Mouse (Mus musculus) gastrocnemius, postnatal 25 days (tissue): ENCODE data around the gene Themis3. TPM values are rescaled to one million over a fixed set of nuclear protein-coding genes. Genes with fewer than 3 reads are reported as not detected.

Experiments
- DNase-seq: peaks from one replicate; pipeline ENCODE4 v3.0.0; 2022
- long read RNA-seq, 2 experiments: library from polyadenylated mRNA; stranded (forward); transcript quantifications; one replicate each; pipeline ENCODE4 v2.0.0; 2021
- total RNA-seq, 2 experiments: library from RNA; stranded (reverse); gene quantifications; 1 replicate in 1 of 2; 2 replicates in 1 of 2; pipeline ENCODE4 v1.2.3; 2021

Gene Themis3
- under 1 TPM in 1 of 2 experiments, not detected in 1; 0.10 TPM for total RNA-seq
- long read RNA-seq, experiment 1: 0 reads
- long read RNA-seq, experiment 2: 0 reads

DNA sequence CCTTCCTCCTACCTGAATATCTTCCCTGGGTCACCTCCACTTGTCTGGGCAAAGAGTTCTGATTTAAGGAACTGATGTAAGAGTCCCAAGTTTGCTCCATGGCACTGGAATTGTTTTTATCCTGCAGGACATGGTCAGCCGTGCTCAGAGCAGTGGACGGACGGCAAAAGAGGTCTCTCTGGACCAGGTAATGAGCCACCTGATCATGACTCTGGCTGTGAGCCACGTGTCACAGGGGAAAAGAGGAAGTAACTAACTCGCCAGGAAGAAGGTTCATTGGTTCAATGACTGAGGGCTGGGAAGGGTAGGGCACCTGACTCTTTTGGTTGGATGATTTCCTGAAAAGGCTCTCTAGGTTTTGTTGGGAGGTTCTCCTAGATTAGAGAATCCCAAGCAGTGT, at the start of gene Themis3:
Gene Themis3 (minus strand): TSS at position 187 of the 400 bp plus-strand sequence.
- DNase-seq: no peak

DNA sequence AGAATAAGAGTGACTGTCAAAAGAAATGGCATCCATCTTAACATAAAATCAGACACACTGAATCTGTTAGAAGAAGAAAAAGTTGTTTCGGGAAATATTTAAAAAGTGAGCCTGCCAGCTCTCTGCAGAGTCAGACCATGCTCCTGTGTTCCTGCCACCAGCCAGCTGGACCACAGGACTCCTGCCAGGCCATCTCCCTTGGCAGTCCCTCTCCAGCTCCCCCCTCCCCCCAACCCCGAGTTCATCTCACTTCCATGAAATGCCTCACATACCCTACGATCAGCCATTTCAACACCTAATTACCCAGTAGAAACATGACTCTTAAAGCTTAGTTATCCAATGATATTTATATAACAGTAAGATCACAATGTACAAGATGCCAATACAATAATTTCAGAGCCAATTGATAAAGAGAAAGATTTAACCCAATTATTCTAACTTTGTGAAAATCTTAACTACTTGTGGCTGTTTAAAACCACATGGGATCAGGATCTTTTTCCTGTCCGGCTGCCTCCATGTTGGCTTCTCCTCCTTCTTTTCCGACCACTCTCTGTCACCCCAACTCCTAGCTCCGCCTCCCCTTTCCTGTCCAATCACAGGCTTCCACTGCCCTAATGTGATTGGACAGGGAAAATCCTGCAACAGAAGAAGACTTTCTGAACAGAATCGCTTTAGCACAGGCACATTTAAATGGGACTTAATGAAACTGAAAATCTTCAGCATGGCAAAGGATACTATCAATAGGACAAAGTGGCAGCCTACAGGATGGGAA, 43.7 kb upstream of the Themis3 start:
- DNase-seq: peak; percentile 23

DNA sequence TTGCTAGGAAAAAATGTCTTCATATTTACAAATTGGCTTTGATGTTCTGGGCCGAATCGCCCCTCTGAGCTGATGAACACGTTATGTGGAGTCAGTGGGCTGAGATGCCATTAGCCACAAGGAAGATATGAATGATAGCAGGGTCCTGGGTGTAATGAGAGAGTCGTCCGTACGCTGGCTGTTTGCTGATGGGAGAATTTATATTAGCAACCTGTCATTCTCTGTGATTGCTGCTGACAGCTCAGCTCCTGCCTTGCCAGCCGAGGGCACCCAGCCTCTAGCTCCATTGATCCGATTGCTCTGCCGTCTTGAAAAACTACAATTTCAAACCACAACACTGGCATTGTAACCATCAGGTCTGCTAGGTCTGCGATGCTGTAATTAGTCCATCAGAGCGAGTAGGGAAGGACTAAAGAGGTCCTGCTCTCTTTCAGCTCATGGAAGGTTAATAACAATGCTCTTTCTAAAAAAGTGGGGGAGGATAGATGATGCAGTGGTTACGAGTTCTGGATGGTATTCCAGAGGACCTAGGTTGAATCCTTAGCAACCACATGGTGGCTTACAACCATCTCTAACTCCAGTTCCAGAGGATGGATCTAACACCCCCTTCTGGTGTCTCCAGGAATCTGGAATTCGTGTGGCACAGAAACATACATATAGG, 25.7 kb upstream of the Themis3 start:
- DNase-seq: no peak

DNA sequence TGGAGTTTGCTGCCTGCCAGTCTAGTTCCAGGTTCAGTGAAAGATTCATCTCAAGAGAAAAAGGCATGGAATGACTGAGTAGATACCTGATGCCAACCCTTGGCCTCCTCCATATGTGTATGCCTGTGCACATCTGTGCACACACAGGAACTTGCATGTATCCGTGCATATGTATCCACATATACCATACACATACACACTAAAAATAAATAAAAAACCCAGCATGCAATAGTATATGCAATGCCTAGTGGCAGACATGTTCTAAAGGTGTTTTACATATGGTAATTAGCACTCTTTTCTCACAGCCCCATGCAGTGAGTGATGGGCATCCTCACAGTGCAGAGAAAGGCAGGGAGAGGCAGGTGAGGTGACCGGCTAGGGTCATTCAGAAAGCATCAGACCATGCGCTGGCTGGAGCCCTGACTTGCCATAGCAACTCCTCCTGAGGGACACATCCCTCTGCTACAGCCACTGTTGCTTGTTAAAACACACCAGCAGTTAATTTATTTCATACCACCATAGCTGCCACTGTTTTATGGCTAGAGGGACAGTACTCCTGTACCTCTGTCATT, 24.9 kb upstream of the Themis3 start:
- DNase-seq: no peak

DNA sequence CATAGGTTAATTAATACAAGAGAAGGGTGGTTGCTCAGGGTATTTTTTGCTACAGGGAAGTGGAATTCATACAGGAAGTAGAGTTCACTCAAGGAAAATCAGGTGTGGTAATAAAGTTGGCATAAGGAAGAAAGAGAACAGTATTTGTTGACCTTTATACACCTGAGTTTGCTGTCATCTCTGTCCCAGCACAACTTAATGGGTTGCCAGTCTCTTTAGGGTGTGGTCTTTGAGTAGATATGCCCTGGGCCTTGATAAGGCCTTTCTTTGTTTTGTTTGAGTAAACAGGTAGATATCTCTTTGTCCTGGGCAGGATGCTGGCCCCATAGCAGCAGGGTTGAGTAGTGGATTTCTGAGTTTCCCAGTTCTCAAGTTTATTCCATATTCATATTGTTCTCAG, 15.6 kb upstream of the Themis3 start:
- DNase-seq: no peak

DNA sequence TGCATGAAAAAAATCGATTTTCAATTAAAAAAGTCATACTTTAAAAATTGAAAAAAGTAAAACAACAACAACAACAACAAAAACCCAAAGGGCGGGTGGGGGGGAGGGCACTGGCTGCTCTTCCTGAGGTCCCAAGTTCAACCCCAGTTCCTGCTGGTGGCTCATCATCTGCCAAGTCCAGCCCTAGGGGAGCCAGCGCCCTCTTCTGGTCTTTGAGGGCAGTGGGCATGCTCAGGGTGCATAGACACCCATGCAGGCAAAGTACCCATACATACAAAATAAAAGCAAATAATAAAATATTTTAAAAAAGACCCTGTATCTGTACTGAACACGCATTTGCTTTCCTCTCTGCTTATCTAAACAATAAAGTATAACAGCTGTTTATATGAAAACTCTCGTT, 10.5 kb upstream of the Themis3 start:
- no peak for DNase-seq

DNA sequence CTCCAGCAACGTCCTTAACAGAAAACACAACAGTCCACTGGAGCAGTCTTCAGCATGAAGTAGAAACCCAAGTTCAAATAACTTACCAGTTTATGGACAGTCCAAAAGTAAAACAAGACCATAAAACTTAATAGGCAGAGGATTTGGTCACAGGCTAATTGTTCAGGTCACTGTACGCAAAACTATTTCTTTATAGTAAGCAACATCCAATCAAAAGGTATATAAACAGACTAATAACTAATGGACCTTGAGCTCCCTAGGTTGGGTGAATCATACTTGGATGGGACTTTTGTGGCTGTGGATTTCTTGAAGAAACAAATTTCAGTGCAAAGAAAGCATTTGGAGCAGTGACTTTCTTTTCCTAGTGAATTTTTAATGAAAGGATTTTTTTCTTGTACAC, 6.8 kb upstream of the Themis3 start:
- no peak for DNase-seq

DNA sequence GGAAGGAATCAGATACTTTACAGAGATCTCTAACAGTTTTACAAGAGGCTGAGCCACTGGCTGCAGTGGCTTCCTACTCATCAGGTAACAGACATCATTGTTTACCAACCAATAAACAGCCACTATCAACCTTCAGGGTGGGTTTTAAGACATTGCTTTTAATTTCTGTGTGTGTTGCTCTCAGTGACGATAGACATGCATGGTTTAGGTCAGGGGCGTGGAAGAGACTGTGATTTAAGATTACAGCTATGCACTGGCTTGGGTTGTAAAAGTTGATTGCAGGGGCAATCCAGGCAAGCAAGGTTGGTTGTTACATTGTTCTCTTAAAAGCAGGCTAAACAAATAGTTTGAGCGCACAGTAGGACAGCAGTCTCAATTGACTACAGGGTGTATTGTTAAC, 1.4 kb upstream of the Themis3 start:
- no peak for DNase-seq

DNA sequence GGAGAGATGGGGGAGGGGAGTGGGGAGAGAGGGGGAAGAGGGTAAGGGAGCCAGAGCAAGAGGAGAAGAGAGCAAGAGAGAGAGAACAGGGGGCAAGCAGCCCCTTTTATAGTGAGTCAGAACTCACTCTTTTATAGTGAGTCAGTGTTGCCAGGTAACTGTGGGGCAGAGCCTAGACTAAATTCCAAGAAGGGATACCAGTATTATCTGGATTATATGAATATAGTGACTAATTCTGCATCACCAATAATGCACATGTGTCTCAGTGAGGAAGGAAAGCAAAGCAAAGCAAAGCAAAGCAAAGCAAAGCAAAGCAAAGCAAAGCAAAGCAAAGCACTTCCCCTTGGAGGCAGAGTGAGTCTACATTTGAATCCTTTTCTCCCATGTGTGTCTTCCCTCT, 835 bp upstream of the Themis3 start:
- no peak for DNase-seq

DNA sequence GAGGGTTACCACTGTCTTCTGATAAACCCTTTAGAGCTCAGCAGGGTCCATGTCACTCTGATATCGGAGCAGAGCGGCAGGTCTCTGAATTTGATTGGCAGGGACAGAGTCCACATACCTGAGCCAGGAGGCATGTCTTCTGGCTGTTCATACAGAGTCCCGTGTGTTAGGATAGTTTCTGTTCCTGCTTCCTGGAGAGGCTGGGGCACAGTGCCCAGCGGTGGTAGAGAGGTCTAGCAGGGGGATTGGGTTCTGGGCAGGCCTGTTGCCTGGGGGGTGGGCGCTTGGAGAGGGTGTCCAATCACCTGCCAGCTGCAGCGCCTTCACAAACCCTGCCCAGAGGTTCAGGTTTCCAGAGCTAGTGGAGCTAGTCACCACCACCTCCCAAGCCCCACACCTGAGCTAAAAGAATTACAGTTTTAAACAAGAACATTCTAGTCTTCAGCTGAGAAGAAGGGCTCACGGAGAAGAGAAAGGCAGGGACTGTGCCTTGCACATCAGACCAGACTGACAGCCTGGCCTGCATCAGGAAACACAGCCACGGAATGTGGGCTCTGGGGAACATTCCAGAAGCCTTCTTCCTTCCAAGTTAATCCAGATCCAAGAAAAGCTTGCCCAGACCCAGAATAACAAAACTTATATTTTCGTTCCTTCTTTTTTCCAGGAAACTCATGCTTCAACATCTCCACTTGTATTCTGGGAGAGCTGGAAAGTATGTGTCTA, 3.9 kb downstream of the Themis3 start:
- no peak for DNase-seq

DNA sequence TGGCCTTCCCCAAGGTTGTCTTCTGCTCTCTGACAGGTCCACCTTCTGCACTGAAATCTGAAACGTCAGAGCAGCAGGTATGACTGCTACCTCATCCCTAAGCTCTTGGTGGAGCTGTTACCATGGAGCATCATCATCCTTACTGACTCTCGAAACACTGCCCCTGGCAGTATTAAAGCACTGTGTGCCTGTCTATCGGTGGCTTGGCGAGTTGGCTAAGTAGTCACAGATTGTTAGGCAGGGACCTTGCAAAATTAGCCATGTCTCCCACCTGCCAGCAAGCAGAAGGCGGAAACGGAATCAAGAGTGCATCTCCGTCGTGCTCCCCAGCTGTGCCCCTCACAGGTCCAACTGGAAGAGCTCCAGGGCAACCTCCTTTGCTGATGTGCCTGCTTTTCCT, 4.6 kb downstream of the Themis3 start:
- no peak for DNase-seq

DNA sequence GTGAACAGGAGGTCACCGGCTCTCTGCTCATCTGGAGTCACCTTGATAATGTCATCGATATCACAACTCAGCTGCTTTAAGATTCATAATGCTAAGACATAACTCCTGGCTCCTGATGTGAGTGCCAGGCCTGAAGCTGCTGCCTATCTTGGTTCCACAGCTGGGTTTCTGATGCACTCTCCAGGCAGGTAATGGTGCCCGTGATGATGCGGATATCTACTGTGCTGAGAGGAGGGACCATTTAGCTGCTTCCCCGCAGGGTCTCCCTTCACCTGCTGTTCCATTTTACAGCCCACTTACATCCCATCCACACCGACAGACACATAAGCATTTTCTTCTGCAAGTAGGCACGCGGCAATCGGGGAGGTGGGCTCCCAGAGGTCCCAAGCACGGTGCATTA, 7.7 kb downstream of the Themis3 start:
- no peak for DNase-seq

DNA sequence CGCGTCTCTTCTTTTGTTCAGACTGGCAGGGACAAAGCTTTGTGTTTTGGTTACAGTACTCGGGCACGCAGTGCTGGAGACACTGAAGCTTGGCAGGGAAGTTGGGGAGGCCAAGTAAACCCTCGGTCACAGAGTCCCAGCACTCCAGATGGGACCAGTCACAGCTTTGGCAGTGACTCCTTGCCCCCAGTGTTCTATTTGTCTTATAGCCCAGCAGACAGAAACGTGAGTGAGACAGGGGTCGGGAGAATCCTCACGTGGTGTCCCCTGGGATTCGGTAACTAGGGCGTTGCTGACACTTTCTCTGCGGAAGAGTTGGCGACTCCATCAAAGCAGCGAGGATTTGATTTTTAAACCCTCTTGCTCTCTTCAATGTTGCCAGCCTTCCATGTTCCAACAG, 8.3 kb downstream of the Themis3 start:
- no peak for DNase-seq

DNA sequence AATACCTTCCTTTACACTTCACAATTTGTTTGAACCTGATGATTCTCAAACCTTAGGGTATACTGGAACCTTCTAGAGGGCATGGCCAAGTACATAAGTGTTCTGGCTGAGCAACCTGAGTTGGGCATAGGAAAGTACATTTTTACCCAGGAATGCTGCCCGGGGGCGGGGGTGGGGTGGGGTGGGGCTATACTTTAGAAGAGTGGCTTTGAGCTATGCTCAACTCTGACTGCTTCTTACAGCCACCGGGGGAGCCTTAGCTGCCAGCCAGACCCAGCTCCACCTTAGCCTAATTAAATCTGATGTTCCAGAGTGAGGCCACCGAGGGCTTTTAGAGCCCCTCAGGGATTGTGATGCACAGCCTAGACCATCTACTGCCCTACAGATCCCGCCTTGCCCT, 13.4 kb downstream of the Themis3 start:
- DNase-seq: no peak

DNA sequence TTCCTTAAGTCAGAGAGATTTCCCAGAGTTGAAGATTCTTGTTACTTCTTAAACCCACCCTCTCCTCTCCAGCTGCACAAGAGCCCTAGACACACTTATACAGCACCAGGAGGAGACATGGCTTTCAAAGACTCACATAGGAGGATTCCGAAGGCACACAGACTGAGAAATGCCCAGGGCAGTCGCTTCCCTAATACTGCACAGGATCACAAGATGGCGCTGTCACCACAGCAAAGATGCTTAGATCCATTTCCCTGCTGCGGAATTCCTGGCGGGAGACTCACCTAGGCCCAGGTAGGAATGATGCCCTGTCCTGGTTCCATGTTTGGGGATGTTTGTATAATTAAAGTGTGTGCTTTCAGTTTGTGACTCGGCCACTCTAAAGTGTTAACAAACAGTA, 16.4 kb downstream of the Themis3 start:
- DNase-seq: no peak

DNA sequence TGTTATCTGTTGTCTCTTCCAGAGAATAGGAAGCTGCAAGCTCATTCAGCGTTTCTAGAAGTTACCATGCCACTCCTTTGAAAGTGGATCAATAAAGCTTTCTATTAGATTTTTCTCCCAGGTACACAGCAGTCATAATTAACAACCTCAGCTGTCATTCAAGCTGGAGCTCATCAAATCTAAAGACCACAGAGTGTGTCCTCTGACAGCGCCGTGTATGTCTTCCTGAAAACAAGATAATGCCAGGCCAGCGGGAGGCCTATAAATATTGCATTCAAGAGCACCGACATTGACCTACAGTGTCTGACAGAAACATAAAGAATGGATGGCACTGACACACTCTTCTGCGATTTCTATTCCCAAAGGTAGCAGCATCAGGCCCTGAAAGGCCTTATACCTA, 16.9 kb downstream of the Themis3 start:
- DNase-seq: no peak

DNA sequence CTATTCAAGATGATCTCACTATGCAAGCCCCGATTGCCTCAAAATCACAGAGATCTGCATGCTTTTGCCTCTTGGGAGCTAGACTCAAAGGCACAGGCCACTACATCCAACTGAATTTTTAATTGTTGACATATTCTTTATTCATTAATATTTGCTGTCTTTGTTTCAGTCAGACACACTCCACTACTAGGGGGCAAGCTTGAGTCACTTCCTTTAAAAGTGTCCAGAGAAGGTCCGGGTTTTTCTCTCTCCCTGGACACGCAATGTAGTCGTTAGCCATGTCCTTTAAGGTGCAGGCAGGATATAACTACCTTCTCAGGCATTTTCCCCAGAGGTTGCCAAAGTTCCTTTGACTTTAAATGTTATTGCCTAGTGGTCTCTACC, 21.8 kb downstream of the Themis3 start:
- no peak for DNase-seq

DNA sequence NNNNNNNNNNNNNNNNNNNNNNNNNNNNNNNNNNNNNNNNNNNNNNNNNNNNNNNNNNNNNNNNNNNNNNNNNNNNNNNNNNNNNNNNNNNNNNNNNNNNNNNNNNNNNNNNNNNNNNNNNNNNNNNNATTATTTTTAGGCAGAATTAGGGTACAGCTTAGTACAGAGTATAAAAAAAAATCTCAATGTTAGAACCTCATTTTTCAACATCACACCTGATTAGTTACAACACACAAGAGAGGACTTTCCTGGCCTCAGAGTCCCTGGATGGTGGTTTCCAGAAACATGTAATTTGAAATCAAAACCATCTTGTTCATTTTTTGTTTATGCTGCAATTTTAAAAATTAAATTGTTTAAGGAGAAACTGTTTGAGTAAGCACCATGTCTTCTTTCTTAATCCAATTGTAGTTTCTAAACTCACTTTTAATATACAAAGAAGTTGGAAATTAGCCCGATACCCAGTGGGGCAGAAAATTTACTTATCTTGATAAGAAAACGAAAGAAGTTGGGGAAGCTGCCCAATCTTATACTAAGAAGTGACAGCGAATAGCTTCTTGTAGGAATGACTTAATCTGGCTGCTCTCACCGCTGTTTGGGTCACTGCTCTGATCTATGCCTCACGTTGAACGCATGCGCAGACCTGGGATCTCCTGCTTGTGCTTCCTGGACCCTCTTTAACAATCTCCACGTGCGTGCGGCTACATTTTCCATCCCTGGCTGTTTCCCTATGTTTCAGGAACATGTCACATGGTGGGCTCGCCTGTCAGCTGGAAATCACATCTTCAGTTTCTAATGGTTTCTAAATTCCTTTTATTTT, 22.4 kb downstream of the Themis3 start:
- no peak for DNase-seq

DNA sequence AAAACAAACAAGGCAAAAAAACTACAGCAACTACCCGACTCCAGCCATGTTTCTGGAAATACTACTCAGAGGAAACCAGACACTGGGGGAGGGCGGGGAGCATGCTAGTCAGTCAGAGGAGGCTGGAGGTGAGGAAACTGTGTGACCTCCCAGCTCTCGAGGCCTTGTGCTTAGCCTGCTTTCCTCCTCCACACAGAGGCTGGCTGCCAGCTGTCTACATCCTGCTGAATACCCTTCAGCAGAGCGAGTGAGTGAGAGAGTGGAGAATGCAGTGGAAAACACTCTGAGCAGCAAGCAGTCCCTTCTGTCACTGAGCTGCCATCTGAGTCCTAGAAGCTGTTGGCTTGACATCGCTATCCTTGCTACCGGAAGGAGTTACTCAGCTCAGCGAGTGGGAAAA, 30.2 kb downstream of the Themis3 start:
- DNase-seq: no peak

DNA sequence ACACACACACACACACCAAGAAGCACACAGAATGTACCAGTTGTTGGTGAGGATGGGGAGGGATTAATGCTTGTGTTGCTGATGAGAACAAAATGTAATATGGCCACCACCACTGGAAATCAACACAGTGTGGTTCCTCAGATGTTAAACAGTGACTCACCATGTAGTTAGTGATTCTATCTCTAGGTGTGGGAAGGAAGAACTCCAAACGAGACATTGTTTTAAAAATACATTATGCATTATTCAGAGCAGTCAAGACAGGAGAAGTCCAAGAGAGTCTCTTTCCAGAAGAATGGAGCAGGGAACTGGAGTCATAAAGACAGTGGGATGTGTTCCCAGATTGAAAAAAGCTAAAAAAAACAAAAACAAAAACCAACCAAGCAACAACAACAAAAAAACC, 30.9 kb downstream of the Themis3 start:
- no peak for DNase-seq

DNA sequence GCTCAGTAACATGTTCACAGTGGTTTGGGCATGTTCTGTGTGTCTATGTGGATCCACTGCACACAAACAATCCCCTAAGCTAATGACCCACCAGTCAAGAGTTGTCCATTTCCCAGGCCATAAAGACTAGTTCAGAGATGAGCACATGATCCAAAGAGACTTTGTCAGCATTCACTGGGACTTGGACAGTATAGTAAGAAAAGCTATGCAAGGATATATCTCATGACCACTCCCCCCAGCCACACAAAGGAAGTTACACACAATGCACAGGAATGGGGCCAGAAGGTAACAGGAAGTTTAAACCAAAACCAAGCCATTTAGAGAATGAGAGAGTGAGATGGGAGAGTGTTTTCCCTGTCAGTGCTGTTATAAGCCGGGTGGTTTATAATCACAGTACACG, 33.0 kb downstream of the Themis3 start:
- DNase-seq: no peak
